Mouse (Mus musculus) ES-E14 (cell line): Measurements from ENCODE around the gene Btbd10. TPM values are rescaled to one million over a fixed set of nuclear protein-coding genes. Genes with fewer than 3 reads are reported as not detected.

Experiments
- DNase-seq: peaks from one replicate; pipeline ENCODE4 v3.0.0-alpha.2; 2013; ENCODE audit warnings: low read depth, low spot score
- H3K27ac ChIP-seq: 2 replicates; pipeline ENCODE4 v1.5.1; 2012; ENCODE audit warnings: low read depth, mild to moderate bottlenecking, low read length, moderate library complexity, mixed read lengths; ENCODE audit not compliant: poor library complexity, insufficient read depth, severe bottlenecking
- H3K36me3 ChIP-seq: 2 replicates; pipeline ENCODE4 v1.6.1; 2012; ENCODE audit warnings: mild to moderate bottlenecking, low read length, moderate library complexity, mixed read lengths; ENCODE audit not compliant: control insufficient read depth, poor library complexity, insufficient read depth, severe bottlenecking
- H3K4me1 ChIP-seq, 2 experiments: fragments of 150-350 bp in 1 of 2; sonication (generic) in 1 of 2; 2 replicates each; pipeline ENCODE4 v1.6.1; 2012; ENCODE audit warnings: low read length in 2 of 2, mild to moderate bottlenecking in 1 of 2, mixed read lengths in 1 of 2; ENCODE audit not compliant: control insufficient read depth in 2 of 2, insufficient read depth in 2 of 2, poor library complexity in 1 of 2
- H3K4me3 ChIP-seq, 2 experiments: fragments of 150-350 bp in 1 of 2; sonication (generic) in 1 of 2; 2 replicates each; pipeline ENCODE4 v1.5.1; 2012; ENCODE audit warnings: low read length in 2 of 2, low read depth in 1 of 2, mild to moderate bottlenecking in 1 of 2, mixed read lengths in 1 of 2; ENCODE audit not compliant: insufficient read depth in 1 of 2, poor library complexity in 1 of 2, severe bottlenecking in 1 of 2
- H3K9ac ChIP-seq: 2 replicates; pipeline ENCODE4 v1.6.1; 2012; ENCODE audit warnings: low read depth, mild to moderate bottlenecking, low read length, mixed read lengths; ENCODE audit not compliant: poor library complexity, insufficient read depth, severe bottlenecking
- H3K9me3 ChIP-seq: fragments of 150-350 bp; sonication (generic); 2 replicates; pipeline ENCODE4 v1.6.1; 2012; ENCODE audit warnings: low read depth, mild to moderate bottlenecking, low read length; ENCODE audit not compliant: control insufficient read depth, insufficient read depth
- CHD2 ChIP-seq: IDR thresholded peaks from 2 replicates; pipeline ENCODE4 v1.6.1; 2014; ENCODE audit warnings: mild to moderate bottlenecking, low read depth, low read length, inconsistent platforms
- HCFC1 ChIP-seq: IDR thresholded peaks from 2 replicates; pipeline ENCODE4 v1.6.1; 2012; ENCODE audit warnings: low read length, inconsistent platforms, borderline replicate concordance; ENCODE audit not compliant: insufficient read depth
- MAFK ChIP-seq: IDR thresholded peaks from 2 replicates; pipeline ENCODE4 v1.6.1; 2014; ENCODE audit warnings: mild to moderate bottlenecking, low read depth, low read length, inconsistent platforms; ENCODE audit not compliant: insufficient read depth
- ZC3H11A ChIP-seq: IDR thresholded peaks from 2 replicates; pipeline ENCODE4 v1.6.1; 2012; ENCODE audit warnings: low read depth, mild to moderate bottlenecking, inconsistent platforms, low read length, borderline replicate concordance
- ZNF384 ChIP-seq: IDR thresholded peaks from 2 replicates; pipeline ENCODE4 v1.6.1; 2012; ENCODE audit warnings: low read depth, low read length, inconsistent platforms
- in situ Hi-C, 2 experiments: fragments of 600-800 bp; cut with MboI; formaldehyde crosslinking; loops; one replicate each; pipeline ENCODE4 v1.15.1; 2025; ENCODE audit warnings: low sequenced_read_pairs in 2 of 2, inconsistent platforms in 1 of 2; ENCODE audit not compliant: unreplicated experiment in 2 of 2
- total RNA-seq: library from RNA; depleted of rRNA; stranded (reverse); fragments of 300-350 nt; gene quantifications from 2 replicates; pipeline ENCODE4 v1.2.3, GENCODE M21; 2012

Gene Btbd10
- total RNA-seq, 1 experiment: 38.7 TPM

- Histone ChIP-seq H3K4me1 (no peaks in the 10 kb centered on the region), H3K9ac (no peak overlapping the region; the same call in 1 of the 2 replicates), H3K4me3 (no peak overlapping the region), H3K36me3 (no peaks in the 10 kb centered on the region), H3K9me3 (no peaks in the 10 kb centered on the region), H3K27ac (no peak overlapping the region)
- in situ Hi-C loops: loop anchor here (5.0 to 25.0 kb wide), 3 partner anchors 209 to 329 kb away; no protein-coding TSS in a partner anchor
- peak; percentile 91 for DNase-seq
- TF ChIP-seq ZC3H11A: peak; percentile 94
- no peak for TF ChIP-seq CHD2
These were observed 8.9 kb upstream of the Btbd10 start for GRCm38 (mm10) chr7:113377875-113378658.

- DNase-seq: no peak
- Histone ChIP-seq H3K4me1 (peaks cover 0 to 3% of the 10 kb centered on the region in 2 experiments; a peak in 1 of 4 replicates), H3K27ac (no peak overlapping the region), H3K36me3 (no peaks in the 10 kb centered on the region), H3K4me3 (no peak overlapping the region), H3K9me3 (no peaks in the 10 kb centered on the region), H3K9ac (no peak overlapping the region)
- in situ Hi-C loops: loop anchor here in 1 of 2 experiments (10.0 kb wide), 1 partner anchor 222 kb away; no protein-coding TSS in a partner anchor
- TF ChIP-seq ZC3H11A (no peak), HCFC1 (no peak), MAFK (no peak), ZNF384 (no peak), CHD2 (no peak)
These were observed 3.5 kb upstream of the Btbd10 start for GRCm38 (mm10) chr7:113372682-113373081.

- no peaks in the 10 kb centered on the region for H3K9me3 ChIP-seq
- peak overlapping the region; percentile 51 for H3K27ac ChIP-seq
- H3K36me3 ChIP-seq: no peaks in the 10 kb centered on the region
- DNase-seq: peak; percentile 49
- TF ChIP-seq ZC3H11A: peak; percentile 30; the same call in 1 of the 2 replicates
- TF ChIP-seq HCFC1: no peak
- peak overlapping the region; percentile 84 to 90 for H3K4me3 ChIP-seq
- peaks cover 0 to 3% of the 10 kb centered on the region in 2 experiments; a peak in 1 of 4 replicates for H3K4me1 ChIP-seq
- in situ Hi-C loops: loop anchor here in 1 of 2 experiments (10.0 kb wide), 1 partner anchor 225 kb away; no protein-coding TSS in a partner anchor
- H3K9ac ChIP-seq: peak overlapping the region; percentile 85
These were observed 588 bp upstream of the Btbd10 start for GRCm38 (mm10) chr7:113369620-113370340.

- no peak for DNase-seq
- Histone ChIP-seq H3K36me3 (no peaks in the 10 kb centered on the region), H3K27ac (no peak overlapping the region), H3K4me1 (peaks cover 0 to 3% of the 10 kb centered on the region in 2 experiments; a peak in 1 of 4 replicates), H3K9ac (no peak overlapping the region), H3K4me3 (no peak overlapping the region), H3K9me3 (no peaks in the 10 kb centered on the region)
- TF ChIP-seq ZC3H11A (no peak), HCFC1 (no peak), ZNF384 (no peak), MAFK (no peak), CHD2 (no peak)
- in situ Hi-C loops: no loop called here
These were observed 1.8 kb downstream of the Btbd10 start for GRCm38 (mm10) chr7:113367440-113367839.
